Mouse (Mus musculus) layer of hippocampus, adult 9-11 months (tissue): ENCODE data around the gene Mast4.

Experiments used
- DNase-seq: peaks from one replicate; pipeline ENCODE4 v3.0.0; 2022

Gene Mast4

GRCm38 (mm10) chr13:103114274-103114673 is 220.0 kb downstream of the Mast4 start:
- DNase-seq = peak; percentile 66

DNA sequence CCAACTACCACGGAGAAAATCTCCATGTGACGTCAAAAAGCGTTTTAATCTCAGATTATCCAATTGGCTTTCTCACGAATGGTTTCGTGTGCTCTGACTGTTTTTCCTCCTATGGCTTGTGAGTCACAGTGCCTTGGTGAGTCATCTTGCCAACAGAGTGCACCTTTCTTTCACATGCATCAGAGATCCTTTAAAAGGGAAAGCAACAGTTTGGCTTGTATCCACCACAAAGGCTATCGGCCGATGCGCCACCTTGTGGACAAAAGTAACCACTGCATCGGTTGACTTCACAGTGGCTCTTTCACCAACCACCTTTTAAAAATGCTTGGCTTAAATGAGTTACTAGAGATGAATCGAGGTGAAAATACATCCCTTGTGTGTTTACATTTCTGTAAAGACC is 224.4 kb downstream of the Mast4 start:
- peak; percentile 57 for DNase-seq

- DNase-seq = no peak
Observed at GRCm38 (mm10) chr13:103107362-103107761, 226.9 kb downstream of the Mast4 start.

DNA sequence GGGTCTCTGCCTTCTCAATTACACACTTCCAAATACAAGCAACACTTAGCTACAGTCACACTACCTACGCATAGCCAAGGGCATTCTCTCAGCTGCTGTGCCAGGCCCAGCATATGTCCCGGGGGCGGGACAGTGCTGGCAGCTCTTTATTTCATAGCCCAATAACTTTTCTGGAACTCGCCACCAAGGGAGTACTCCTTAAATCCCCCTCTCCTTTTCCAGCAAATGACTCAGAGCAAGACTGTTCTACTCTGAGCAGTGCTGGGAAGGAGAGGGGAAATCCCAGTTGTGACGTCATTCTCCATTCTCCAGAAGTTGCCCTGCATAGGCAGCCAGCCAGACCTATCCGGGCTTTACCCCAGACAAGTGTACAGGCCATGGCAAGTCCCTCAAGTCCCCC is 231.7 kb downstream of the Mast4 start:
- DNase-seq = peak; percentile 70

DNA sequence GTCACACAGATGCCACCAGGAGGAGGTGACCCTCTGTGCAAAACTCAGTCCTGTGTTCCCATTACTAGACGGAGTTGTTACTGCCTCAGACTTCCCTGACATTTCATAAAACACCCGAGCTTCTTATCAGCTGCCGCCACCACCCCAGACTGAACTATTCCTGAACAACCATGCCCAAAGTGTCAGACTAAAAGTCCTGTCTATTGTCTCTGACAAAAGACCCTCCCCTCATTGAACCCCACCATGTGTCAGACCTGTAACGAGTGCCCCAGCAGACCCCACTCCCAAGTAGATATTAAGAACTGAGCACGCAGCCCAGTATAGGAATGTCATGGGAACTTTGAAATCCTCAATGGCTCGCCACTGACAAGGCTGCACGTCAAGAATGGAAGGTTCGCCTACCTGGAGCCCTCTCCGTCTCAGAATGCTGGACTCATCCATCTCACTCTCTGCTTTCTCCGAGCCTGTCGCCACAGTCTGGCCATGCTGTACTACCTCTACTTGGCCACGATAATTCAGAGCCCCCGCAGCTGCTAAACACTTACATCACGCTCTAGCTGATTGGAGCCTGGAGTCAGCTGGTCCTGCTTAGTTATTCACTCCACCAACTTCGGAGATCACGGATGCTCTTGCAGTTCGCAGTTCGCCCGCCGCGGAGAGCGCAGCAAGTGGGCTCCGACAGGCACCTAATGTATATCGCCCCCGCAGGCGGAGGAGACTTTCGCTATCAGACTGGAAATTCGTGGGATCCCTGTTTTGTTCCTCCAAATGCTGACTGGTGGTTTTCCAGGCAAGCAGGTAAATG is 237.7 kb downstream of the Mast4 start:
- DNase-seq = peak; percentile 87

DNA sequence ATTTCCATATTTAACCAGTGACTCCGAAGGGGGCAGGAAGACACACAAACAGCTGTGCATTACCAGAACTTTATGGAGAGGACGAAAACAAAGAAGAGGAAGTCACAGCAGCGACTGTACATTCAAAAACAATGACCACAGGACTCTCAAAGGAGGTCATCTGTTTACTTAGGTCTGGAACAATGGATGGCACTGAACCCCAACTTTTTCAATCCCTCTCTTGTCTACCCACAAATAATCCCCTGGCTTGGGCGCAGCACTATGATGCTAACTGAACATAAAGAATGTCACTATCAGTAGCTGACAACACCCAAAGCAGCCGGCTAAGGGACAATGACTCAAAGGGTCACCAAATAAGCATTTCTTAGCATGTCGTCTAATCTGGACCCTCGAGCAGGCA is 238.8 kb downstream of the Mast4 start:
- peak; percentile 63 for DNase-seq

- DNase-seq = no peak
Observed at GRCm38 (mm10) chr13:103094595-103094994, 239.7 kb downstream of the Mast4 start.

DNA sequence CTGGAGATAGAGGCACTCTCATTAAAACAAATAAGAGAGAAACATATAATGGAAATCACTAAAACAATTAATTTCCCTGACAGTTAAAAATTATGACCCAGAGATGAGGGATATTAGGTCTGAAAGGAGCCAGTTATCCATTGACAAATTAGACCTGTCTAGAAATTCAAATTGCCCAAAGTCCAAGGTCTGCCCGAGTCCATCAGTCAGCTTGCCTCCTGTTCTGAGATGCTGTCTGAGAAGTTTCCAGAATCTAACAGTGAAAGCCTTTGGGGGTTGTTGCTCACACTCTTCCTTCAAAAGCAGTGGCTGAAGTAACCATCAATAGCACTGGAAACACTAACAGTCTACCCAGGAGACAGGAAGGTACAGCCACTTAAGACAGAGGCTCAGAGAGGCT is 240.6 kb downstream of the Mast4 start:
- no peak for DNase-seq

DNA sequence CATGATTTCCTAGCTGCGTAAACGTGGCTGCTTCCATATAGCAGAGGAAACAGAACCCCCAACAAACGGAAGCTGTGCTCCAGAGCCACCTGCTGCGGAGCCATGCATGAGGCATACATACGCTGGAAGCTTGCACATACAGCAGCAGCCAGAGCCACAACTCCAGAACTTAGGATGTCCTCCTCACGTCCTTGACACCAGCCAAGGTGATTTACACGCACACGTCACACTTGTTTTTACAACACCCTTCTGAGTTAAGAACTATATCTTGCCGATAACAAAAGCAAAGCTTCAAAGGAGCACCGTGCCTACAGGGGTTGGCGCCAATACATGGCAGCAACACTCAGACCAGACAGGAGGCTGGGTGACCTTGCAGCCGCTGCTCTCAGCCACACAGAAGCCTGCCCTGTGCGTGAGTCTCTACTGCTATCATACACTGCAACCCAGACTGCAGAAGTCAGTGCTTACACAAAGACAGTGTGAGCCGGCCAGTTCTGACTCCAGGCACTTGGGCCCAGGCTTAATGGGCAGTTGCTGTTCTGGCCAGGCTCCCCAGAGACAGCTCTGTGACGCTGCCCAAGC is 248.7 kb downstream of the Mast4 start:
- DNase-seq = no peak

GRCm38 (mm10) chr13:103082891-103083290 is 251.4 kb downstream of the Mast4 start:
- no peak for DNase-seq

- DNase-seq = no peak
Observed at GRCm38 (mm10) chr13:103079806-103080205, 254.5 kb downstream of the Mast4 start.

DNA sequence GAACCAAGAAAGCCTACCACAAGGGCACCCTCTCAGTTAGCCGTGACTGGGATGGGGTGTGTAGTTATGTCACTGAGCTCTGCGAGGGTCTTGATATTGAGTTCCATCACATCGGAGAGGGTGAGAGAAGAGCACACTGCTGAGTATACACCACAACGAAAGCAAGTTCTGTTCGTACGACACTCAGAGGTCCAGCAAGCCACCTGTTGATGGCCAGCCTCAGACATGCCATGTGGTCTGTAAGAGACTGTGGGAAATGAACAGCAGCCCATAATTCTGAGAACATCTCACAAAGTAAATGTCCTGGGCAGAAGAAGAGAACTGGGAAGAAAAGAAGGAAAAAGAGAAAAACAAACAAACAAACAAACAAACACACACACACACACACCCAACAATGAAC is 255.5 kb downstream of the Mast4 start:
- no peak for DNase-seq

DNA sequence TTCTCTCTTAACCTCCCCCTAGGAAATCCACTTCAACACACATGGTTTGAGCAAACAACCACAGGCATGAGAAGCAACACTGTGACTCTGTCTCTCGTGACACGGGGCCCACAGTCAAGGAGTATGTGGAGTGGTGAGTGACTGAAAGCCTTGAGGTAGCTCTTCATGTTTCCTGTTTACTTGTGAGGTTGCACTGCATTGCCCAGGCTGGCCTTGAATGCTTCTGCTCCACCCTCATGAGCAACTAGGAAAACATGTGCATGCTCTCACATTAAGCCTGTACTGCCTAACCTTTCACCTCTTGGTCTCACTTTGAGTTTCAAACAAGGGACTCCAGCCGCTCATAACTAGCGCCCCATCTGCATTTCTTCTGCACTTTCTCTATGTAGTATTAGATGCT is 260.8 kb downstream of the Mast4 start:
- no peak for DNase-seq

GRCm38 (mm10) chr13:103071783-103072182 is 262.5 kb downstream of the Mast4 start:
- no peak for DNase-seq

GRCm38 (mm10) chr13:103067581-103068166 is 266.6 kb downstream of the Mast4 start:
- no peak for DNase-seq

DNA sequence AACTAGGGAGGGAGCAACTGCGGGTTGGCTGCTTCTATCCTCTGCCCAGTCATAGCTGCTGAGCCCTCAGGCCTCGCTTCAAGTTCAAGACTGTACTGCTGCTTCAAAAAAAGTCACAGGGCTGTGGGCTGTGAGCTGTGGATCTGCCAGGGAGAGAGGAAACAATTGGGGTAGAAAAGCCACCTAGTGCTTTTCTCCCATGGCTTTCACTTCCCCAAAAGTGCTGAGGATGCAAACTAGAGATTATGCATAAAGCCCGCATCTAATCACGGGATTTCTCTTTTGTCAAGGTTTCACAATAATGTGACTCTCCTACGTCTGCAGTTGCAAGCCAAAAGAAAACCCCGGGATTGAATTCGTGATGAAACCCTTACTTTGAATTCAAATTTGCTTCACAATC is 268.9 kb downstream of the Mast4 start:
- no peak for DNase-seq

- DNase-seq = no peak
Observed at GRCm38 (mm10) chr13:103061680-103062079, 272.6 kb downstream of the Mast4 start.

DNA sequence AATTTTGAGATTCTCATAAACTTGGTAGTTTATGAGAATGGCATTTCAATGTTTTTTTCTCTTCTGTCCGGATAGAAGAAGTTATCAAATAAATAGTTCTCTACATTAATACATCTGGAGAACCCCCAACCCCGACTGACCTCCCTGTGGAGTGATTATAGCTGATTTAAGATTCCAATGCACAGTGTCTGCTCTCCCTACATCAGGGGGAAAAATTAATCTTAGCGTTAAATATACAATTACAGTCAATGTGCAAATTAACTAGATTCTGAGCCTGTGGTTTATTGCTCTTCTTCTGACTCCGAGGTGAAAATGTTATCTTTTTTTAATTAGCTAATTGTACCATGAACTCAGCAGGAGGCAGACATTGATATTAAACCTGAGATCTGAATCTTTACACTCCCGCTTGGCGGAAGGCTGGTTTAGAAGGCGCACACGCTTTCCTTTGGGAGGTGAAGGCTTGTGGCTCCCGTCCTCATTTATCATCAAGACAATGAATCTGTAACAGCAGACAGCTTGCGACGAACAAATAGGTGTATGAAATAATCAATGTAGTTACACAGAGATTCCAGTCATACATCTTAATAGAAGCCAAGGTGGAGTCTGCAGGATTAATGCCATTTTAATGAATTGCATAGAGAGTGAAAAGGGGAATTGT is 274.2 kb downstream of the Mast4 start:
- no peak for DNase-seq

- DNase-seq = no peak
Observed at GRCm38 (mm10) chr13:103056451-103056850, 277.8 kb downstream of the Mast4 start.

GRCm38 (mm10) chr13:103052661-103053060 is 281.6 kb downstream of the Mast4 start:
- DNase-seq = no peak

DNA sequence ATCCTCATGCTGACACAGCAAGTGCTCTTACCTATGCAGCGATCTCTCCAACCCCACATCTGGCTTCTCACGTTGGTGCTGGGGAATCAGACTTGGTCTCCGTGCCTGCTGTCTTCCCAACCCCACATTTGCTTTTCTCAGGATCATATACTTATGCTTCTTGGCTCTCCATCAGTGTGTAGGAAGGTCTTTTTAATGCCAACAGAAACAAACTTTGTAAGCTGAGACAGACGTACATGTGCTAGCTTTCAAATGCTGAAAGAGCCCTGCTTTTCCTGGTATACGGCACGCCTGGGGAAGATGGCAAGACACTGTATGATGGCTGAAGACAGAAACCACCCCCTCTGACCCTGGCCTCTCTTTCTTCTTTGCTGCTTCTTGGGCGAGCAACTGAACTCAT is 285.3 kb downstream of the Mast4 start:
- DNase-seq = no peak

GRCm38 (mm10) chr13:103043692-103044091 is 290.6 kb downstream of the Mast4 start:
- DNase-seq = no peak

- peak; percentile 60 for DNase-seq
Observed at GRCm38 (mm10) chr13:103043011-103043410, 291.3 kb downstream of the Mast4 start.

DNA sequence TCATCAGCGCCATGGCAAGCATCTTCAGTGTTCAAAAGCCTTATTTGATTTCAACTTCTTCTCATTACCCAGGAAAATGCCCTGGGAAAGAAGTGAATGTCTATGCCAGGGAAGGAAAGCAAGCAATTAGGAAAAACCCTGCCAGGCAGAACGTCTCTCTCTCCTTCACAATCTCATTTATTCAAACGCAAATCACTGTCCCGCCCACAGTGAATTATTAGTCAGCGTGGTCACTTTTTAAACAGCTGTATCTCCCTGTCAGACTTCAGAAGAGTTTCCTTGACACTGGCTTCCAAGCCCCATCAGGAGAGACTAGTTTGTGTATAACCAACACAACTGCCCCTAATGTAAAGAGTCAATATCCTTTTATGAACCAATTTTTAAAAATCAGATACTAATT is 296.8 kb downstream of the Mast4 start:
- DNase-seq = no peak
